Mouse (Mus musculus) small intestine, adult 2 months (tissue): ENCODE data around the gene Rbmxl1.
"Not testable (repeated sequence)": the region's sequence is repeated elsewhere in the genome, so short reads cannot be mapped to it uniquely, and the experiment has no call there.

Source experiments
- CTCF ChIP-seq: fragments of 200-500 bp; IDR thresholded peaks from 2 replicates; pipeline ENCODE4 v1.5.1; 2012; ENCODE audit warnings: low read depth, mild to moderate bottlenecking, control low read depth, inconsistent platforms, low read length, moderate library complexity, mixed read lengths; ENCODE audit not compliant: insufficient replicate concordance, insufficient read length; ENCODE audit errors: extremely low read depth
- POLR2A ChIP-seq: fragments of 200-500 bp; IDR thresholded peaks from 2 replicates; pipeline ENCODE4 v1.6.1; 2012; ENCODE audit warnings: low read depth, mild to moderate bottlenecking, control low read depth, inconsistent platforms, low read length, moderate library complexity

- TF ChIP-seq CTCF, POLR2A: not testable (repeated sequence)
These were observed 12.4 kb downstream of the Rbmxl1 start for GRCm38 (mm10) chr8:78496273-78496672.
